Mouse (Mus musculus) olfactory bulb, adult 2 months (tissue): ENCODE measurements around the gene Cfap73. TPM values are rescaled to one million over a fixed set of nuclear protein-coding genes. Genes with fewer than 3 reads are reported as not detected.

Experiments used
- H3K27ac ChIP-seq: fragments of 200-500 bp; 2 replicates; pipeline ENCODE4 v1.5.1; 2012; ENCODE audit warnings: low read depth, low read length; ENCODE audit not compliant: insufficient read depth
- H3K4me1 ChIP-seq: fragments of 200-500 bp; 2 replicates; pipeline ENCODE4 v1.6.1; 2012; ENCODE audit warnings: low read length; ENCODE audit not compliant: control insufficient read depth, insufficient read depth
- H3K4me3 ChIP-seq: fragments of 200-500 bp; 2 replicates; pipeline ENCODE4 v1.5.1; 2012; ENCODE audit warnings: mild to moderate bottlenecking, low read depth, low read length, moderate library complexity; ENCODE audit not compliant: insufficient read depth
- CTCF ChIP-seq: fragments of 200-500 bp; IDR thresholded peaks from 2 replicates; pipeline ENCODE4 v1.5.1; 2012; ENCODE audit warnings: low read depth, mild to moderate bottlenecking, low read length, moderate library complexity; ENCODE audit not compliant: insufficient read depth
- POLR2A ChIP-seq: fragments of 200-500 bp; IDR thresholded peaks from 2 replicates; pipeline ENCODE4 v1.6.1; 2012; ENCODE audit warnings: mild to moderate bottlenecking, low read depth, low read length, moderate library complexity; ENCODE audit not compliant: insufficient read depth
- WGBS: fragments of 180-500 bp; shearing (Covaris S2); methylation state at CpG from one replicate; pipeline ENCODE4 v1.1.7; 2018; 5-methylcytosine and 5-hydroxymethylcytosine counted together
- polyA plus RNA-seq: library from polyadenylated mRNA; stranded (reverse); fragments of >200 nt; gene quantifications from 2 replicates; pipeline ENCODE4 v1.2.4, GENCODE M21; 2012; ENCODE audit warnings: low replicate concordance; ENCODE audit not compliant: missing spikeins, insufficient read depth, insufficient read length

Cfap73 gene
- polyA plus RNA-seq, 1 experiment: not detected

GRCm38 (mm10) chr5:120635633-120636032 is 1.6 kb upstream of the Cfap73 start:
- no peak overlapping the region for H3K4me3 ChIP-seq
- WGBS: 83% methylated on average over 5 of the region's 5 CpGs

GRCm38 (mm10) chr5:120634860-120635259 is 825 bp upstream of the Cfap73 start:
- H3K27ac ChIP-seq: no peak overlapping the region
- TF ChIP-seq CTCF (no peak), POLR2A (no peak)
- peaks cover 9% of the 10 kb centered on the region for H3K4me1 ChIP-seq
- no peak overlapping the region for H3K4me3 ChIP-seq
- 64% methylated on average over 5 of the region's 5 CpGs for WGBS

More at GRCm38 (mm10) chr5:120635633-120636032, 1.6 kb upstream of the Cfap73 start:
- TF ChIP-seq CTCF (no peak), POLR2A (no peak)
- Histone ChIP-seq H3K4me1 (peaks cover 9% of the 10 kb centered on the region), H3K27ac (peak overlapping the region; percentile 1; the same call in 1 of the 2 replicates)

GRCm38 (mm10) chr5:120631892-120632291 is 2.1 kb downstream of the Cfap73 start:
- H3K27ac ChIP-seq: no peak overlapping the region
- no peak overlapping the region for H3K4me3 ChIP-seq
- TF ChIP-seq POLR2A: no peak
- no peak for TF ChIP-seq CTCF
- 92% methylated on average over 5 of the region's 5 CpGs for WGBS
- H3K4me1 ChIP-seq: peaks cover 9% of the 10 kb centered on the region

- H3K27ac ChIP-seq: no peak overlapping the region
These were observed 2.9 kb downstream of the Cfap73 start for GRCm38 (mm10) chr5:120631128-120631527.

GRCm38 (mm10) chr5:120628624-120629023 is 5.4 kb downstream of the Cfap73 start:
- Histone ChIP-seq H3K27ac (no peak overlapping the region), H3K4me1 (peaks cover 7% of the 10 kb centered on the region), H3K4me3 (no peak overlapping the region)
- no peak for TF ChIP-seq CTCF
- TF ChIP-seq POLR2A: no peak
- WGBS: 66% methylated on average over 7 of the region's 7 CpGs

More at GRCm38 (mm10) chr5:120631128-120631527, 2.9 kb downstream of the Cfap73 start:
- Histone ChIP-seq H3K4me3 (peak overlapping the region; percentile 20; the same call in 1 of the 2 replicates), H3K4me1 (peaks cover 9% of the 10 kb centered on the region)
- TF ChIP-seq CTCF (no peak; the same call in 1 of the 2 replicates), POLR2A (no peak)
- 13% methylated on average over 29 of the region's 29 CpGs for WGBS

- WGBS: 92% methylated on average over 15 of the region's 15 CpGs
These were observed 6.3 kb downstream of the Cfap73 start for GRCm38 (mm10) chr5:120627515-120628300.

GRCm38 (mm10) chr5:120626399-120626798 is 7.6 kb downstream of the Cfap73 start:
- WGBS: 61% methylated on average over 19 of the region's 19 CpGs
- peaks cover 13% of the 10 kb centered on the region for H3K4me1 ChIP-seq
- TF ChIP-seq CTCF (no peak), POLR2A (no peak)
- no peak overlapping the region for H3K27ac ChIP-seq
- H3K4me3 ChIP-seq: no peak overlapping the region

More at GRCm38 (mm10) chr5:120627515-120628300, 6.3 kb downstream of the Cfap73 start:
- H3K4me1 ChIP-seq: peaks cover 7% of the 10 kb centered on the region
- no peak overlapping the region for H3K4me3 ChIP-seq
- TF ChIP-seq POLR2A (no peak), CTCF (no peak)
- no peak overlapping the region for H3K27ac ChIP-seq

- 78% methylated on average over 10 of the region's 10 CpGs for WGBS
- peaks cover 16% of the 10 kb centered on the region for H3K4me1 ChIP-seq
- TF ChIP-seq CTCF: no peak
- TF ChIP-seq POLR2A: no peak
- H3K27ac ChIP-seq: no peak overlapping the region
- H3K4me3 ChIP-seq: no peak overlapping the region
These were observed 9.6 kb downstream of the Cfap73 start for GRCm38 (mm10) chr5:120624427-120624826.

- TF ChIP-seq POLR2A: no peak
- no peak for TF ChIP-seq CTCF
- WGBS: 54% methylated on average over 5 of the region's 5 CpGs
- Histone ChIP-seq H3K4me3 (no peak overlapping the region), H3K27ac (no peak overlapping the region), H3K4me1 (peaks cover 16% of the 10 kb centered on the region)
These were observed 11.7 kb downstream of the Cfap73 start for GRCm38 (mm10) chr5:120622198-120622851.
